Mouse (Mus musculus) cerebellum, postnatal 4 days (tissue): ENCODE results near the gene Ermap.

Experiments used
- DNase-seq, 2 experiments: peaks; one replicate each; pipeline ENCODE4 v3.0.0; 2022; ENCODE audit warnings: low spot score in 2 of 2, mixed read lengths in 1 of 2

Ermap gene

DNA sequence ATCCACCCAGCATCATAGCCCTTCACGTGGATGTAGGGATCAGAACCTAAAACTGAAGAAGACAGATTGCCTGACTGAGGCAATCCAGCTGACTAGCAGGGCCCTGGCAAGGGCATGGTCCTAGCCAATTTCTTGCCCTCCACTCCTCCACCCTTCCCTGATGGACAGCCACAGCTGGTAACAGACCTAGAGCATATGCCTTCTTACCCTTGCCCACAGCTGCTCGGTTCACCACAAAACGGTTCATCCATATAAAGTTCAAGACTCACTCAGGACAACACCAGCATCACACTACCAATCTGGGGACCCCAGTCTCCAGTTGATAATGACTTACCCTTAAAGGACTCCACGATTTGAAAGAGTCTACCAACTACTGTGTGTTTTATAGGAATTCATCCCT is 4.0 kb downstream of the Ermap start:
- DNase-seq: no peak

DNA sequence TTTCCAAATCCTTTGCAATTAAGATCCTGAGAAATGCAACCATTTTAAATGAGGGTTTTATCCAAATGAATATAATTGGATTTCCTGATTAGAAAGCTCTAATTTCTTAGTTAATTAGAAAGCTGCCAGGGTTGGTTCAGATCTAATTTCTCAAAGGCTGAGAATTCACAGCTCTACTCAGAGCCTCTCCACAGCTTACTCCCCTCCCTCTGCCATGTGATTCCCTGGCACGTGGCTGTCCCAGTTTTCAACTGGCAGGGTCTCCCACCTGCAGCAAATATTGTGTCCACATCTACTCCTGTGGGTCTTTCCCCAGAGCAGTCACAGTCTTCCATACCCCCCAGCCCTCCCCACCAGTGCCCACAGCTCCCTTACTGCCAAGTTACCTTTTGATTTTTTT is 6.3 kb downstream of the Ermap start:
- DNase-seq: no peak

DNA sequence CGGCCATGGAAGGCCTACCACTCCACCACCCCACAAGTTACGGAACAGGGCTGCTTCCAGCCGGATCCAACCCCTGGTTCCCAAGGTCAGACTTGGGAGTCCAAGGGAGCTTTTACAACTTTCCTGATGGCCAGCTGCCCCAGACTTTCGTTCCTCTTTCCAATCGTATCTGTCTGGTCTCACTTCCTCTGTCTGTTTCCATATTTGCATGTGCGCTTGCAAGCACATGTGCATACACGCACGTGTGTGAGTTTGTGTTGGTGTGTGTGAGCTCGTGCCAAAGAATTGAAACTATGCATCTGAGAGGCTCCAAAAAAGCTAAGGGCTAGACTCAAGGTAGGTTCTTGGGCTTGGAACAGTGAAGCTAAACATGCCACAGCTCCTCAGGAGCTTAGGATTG is 8.4 kb downstream of the Ermap start:
- DNase-seq: no peak

GRCm38 (mm10) chr4:119180133-119180707 is 9.6 kb downstream of the Ermap start:
- DNase-seq: no peak

- DNase-seq: no peak
These were observed 11.5 kb downstream of the Ermap start for GRCm38 (mm10) chr4:119178331-119178730.

DNA sequence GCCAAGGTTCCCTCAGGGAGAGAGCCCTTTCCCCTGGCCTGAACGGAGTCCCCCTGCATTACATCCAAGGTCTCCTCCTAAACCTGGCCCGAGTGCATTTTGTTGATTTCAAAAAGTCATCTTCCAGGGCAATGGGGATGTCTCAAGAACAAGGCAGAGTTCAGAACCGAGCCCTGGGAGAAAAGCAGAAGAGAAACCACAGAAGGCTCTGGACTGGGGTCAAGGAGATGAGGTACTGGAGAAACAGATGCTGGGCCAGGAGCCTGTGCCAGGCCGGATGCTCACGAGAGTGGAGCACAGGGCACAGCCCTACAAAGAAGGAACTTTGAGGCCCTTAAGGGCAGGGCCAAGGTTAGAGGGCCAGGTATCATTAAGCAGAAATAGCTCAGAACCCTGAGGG is 12.1 kb downstream of the Ermap start:
- no peak for DNase-seq

DNA sequence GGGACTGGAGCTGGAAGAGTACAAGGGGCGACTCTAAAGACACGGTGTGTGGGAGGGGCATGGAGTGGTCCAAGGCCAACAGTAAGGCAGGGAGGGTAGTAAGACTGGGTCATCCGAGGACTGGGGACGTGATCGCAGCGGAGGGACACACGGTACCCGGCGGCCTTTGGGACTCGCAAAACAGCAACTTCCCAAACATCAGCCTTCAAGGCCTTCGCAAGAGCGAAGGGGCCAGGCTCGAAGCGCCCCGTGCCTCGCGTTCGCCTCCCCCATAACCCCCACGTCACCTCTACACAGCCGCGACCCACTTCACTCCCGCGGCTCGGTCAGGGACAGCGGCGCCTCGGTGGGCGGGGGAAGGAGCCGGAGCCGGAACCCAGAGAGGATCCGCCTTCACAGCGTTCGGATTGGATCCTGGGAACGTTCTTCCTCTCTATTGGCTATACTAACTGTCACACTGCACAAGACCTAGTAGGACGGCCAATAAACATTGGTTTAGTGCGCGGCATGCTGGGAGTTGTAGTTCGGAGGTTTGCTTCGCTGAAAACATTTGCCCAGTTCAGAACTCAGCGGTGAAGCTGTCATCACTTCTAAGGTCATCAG is 15.9 kb downstream of the Ermap start, which contains the start of gene Zfp691:
Gene Zfp691 (minus strand): TSS at position 345 of the 603 bp plus-strand sequence.
- peak; percentile 83 to 93 for DNase-seq

GRCm38 (mm10) chr4:119172919-119173650 is 16.7 kb downstream of the Ermap start:
- DNase-seq: no peak

GRCm38 (mm10) chr4:119167663-119168062 is 22.1 kb downstream of the Ermap start:
- DNase-seq: peak; percentile 77 to 85

GRCm38 (mm10) chr4:119167068-119167467 is 22.7 kb downstream of the Ermap start:
- DNase-seq: no peak

- no peak for DNase-seq
These were observed 23.9 kb downstream of the Ermap start for GRCm38 (mm10) chr4:119165916-119166315.

- DNase-seq: no peak
These were observed 26.8 kb downstream of the Ermap start for GRCm38 (mm10) chr4:119162990-119163389.

DNA sequence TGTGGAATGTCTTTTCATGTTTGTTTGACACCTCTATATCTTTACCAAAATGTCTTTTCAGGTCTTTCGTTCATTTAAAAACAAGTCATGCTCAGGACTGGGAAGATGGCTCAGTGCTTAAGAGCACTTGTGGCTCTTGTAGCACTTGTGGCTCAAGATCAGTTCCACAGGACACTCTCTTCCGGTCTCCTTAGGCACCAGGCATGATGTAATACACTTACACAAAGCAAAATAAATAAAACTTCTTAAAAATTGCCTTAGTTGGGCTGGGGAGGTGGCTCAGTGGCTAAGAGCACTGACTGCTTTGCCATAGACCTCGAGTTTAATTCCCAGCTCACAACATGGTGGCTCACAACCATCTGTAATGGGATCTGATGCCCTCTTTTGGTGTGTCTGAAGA is 28.5 kb downstream of the Ermap start:
- no peak for DNase-seq

DNA sequence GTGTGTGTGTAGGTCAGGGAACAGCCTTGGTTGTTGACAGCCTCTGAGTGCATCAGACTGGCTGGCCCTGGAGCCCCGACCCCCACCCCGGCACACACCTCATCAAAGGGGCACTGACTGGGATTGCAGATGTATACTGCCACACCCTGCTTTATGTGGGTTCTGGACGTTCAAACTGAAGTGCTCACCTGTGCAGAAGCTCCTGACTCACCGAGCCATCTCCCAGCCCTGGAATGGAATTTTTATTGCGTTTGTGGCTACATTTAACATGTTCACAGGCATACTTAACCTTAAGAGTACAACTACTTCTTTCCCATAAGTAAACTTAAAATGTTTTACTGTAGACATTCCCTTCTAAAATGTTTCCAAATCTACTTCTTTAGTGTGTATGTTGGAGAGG is 31.9 kb downstream of the Ermap start:
- DNase-seq: no peak

GRCm38 (mm10) chr4:119157186-119157585 is 32.6 kb downstream of the Ermap start:
- peak in 1 of 2 experiments; percentile 62 for DNase-seq

- no peak for DNase-seq
These were observed 41.1 kb downstream of the Ermap start for GRCm38 (mm10) chr4:119148741-119149140.

- DNase-seq: no peak
These were observed 42.5 kb downstream of the Ermap start for GRCm38 (mm10) chr4:119147347-119147746.

DNA sequence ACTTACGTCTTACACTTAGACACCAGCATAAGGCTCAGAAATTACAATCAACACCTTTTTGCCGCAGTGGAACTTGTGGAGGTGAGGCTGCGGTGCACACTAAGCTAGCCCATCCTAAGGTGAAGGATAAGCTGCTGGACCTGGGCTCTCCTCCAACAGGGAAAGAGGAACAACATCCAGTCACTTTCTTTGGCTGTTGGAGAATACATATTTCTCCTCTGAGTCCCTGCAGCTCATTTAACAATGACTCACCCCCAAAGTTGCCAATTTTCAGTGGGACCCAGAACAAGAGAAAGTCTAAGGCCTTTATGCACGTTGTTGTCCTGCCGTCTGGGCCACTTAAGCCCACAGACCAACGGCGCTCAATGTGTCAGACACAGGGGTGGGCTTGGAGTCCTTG is 43.0 kb downstream of the Ermap start:
- DNase-seq: no peak

GRCm38 (mm10) chr4:119142230-119142871 is 47.5 kb downstream of the Ermap start:
- peak; percentile 63 to 64 for DNase-seq

DNA sequence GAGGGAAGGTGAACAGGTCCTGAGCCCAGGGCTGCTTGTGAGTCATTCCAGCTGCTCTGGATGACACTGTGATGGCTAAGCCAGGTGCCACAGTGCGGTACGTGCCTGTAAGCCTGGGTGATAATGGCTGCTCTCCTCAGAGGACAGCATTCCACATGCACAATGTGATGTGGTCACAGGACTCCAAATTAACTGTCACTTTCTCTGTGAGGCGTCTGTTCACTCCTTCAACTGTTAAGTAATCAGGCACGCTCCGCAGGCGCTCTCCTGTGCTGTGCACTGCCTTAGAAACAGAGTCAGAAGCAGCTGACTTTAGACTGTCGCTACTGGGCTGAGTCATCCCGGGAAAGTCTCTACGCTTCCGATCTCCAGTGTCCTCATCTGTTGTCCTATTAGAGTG is 48.6 kb downstream of the Ermap start:
- DNase-seq: no peak

GRCm38 (mm10) chr4:119140126-119140525 is 49.7 kb downstream of the Ermap start:
- peak in 1 of 2 experiments; percentile 10 for DNase-seq

- no peak for DNase-seq
These were observed 51.0 kb downstream of the Ermap start for GRCm38 (mm10) chr4:119138776-119139175.

DNA sequence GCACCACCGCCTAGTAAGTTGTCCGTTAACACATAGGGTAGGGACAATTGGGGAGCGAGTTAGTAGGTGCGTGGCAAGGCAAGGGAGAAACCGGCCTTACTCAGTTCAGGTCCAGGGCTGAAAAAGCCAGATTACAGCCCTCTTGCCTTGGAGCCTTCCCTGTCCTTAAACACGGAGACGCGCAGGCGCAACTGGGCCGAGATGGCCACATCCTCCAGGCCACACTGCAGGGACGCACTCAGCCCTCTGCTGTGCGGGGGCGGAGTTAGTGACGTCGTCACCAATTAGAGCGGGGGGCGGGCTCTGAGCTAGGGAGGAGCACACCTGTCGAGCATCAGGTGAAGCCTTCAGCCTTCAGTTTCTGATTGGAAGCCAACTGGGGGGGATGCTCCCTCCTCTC is 51.6 kb downstream of the Ermap start:
- peak; percentile 58 to 62 for DNase-seq
